Mouse (Mus musculus) heart, embryonic 14.5 days (tissue): ENCODE data around the gene Pax3. TPM values are rescaled to one million over a fixed set of nuclear protein-coding genes. Genes with fewer than 3 reads are reported as not detected.

Source experiments
- ATAC-seq: fragments of 200-750 bp; cut with Nextera tagmentation; 2 replicates; pipeline ENCODE4 v1.8.0; 2017; ENCODE audit warnings: low read depth, moderate TSS enrichment; ENCODE audit not compliant: insufficient number of reproducible peaks, insufficient read depth, low FRiP score
- H3K27ac ChIP-seq, 2 experiments: fragments of 200-500 bp in 1 of 2; fragments of 300-500 bp in 1 of 2; sonication (generic) in 1 of 2; replicated peaks in 1 of 2; 2 replicates each; pipeline ENCODE4 v1.5.1; 2012 to 2014; ENCODE audit warnings: low read depth in 2 of 2, low read length in 2 of 2, control low read depth in 1 of 2, mild to moderate bottlenecking in 1 of 2, mixed read lengths in 1 of 2; ENCODE audit not compliant: control insufficient read depth in 1 of 2, insufficient read depth in 1 of 2
- H3K27me3 ChIP-seq: fragments of 300-500 bp; sonication (generic); 2 replicates; pipeline ENCODE4 v1.6.1; 2014; ENCODE audit warnings: mild to moderate bottlenecking, low read length, control low read depth; ENCODE audit not compliant: control insufficient read depth, insufficient read depth
- H3K36me3 ChIP-seq: fragments of 300-500 bp; sonication (generic); 2 replicates; pipeline ENCODE4 v1.6.1; 2014; ENCODE audit warnings: mild to moderate bottlenecking, control low read depth, low read length, mixed read lengths; ENCODE audit not compliant: control insufficient read depth, insufficient read depth
- H3K4me1 ChIP-seq, 2 experiments: fragments of 200-500 bp in 1 of 2; fragments of 300-500 bp in 1 of 2; sonication (generic) in 1 of 2; 2 replicates each; pipeline ENCODE4 v1.6.1; 2012 to 2014; ENCODE audit warnings: low read length in 2 of 2, control low read depth in 1 of 2, mixed read lengths in 1 of 2; ENCODE audit not compliant: control insufficient read depth in 2 of 2, insufficient read depth in 2 of 2
- H3K4me2 ChIP-seq: fragments of 300-500 bp; sonication (generic); 2 replicates; pipeline ENCODE4 v1.6.1; 2014; ENCODE audit warnings: mild to moderate bottlenecking, low read length
- H3K4me3 ChIP-seq, 2 experiments: fragments of 200-500 bp in 1 of 2; fragments of 300-500 bp in 1 of 2; sonication (generic) in 1 of 2; 2 replicates each; pipeline ENCODE4 v1.5.1; 2012 to 2014; ENCODE audit warnings: low read length in 2 of 2, mild to moderate bottlenecking in 2 of 2, control low read depth in 1 of 2, low read depth in 1 of 2, moderate library complexity in 1 of 2; ENCODE audit not compliant: control insufficient read depth in 1 of 2, insufficient read depth in 1 of 2
- H3K9ac ChIP-seq: fragments of 300-500 bp; sonication (generic); 2 replicates; pipeline ENCODE4 v1.6.1; 2014; ENCODE audit warnings: mild to moderate bottlenecking, low read length
- H3K9me3 ChIP-seq: fragments of 300-500 bp; sonication (generic); 2 replicates; pipeline ENCODE4 v1.6.1; 2016; ENCODE audit warnings: low read length, control low read depth; ENCODE audit not compliant: control insufficient read depth
- WGBS: fragments of 180-500 bp; shearing (Covaris S2); extraction: QIAGEN DNeasy Blood & Tissue Kit; methylation state at CpG from one replicate; pipeline ENCODE4 v1.1.7; 2014; 5-methylcytosine and 5-hydroxymethylcytosine counted together
- polyA plus RNA-seq: library from polyadenylated mRNA; unstranded; fragments of >200 nt; fragmentation: Nextera tagmentation; extraction: Ambion mirVana; gene quantifications from 2 replicates; pipeline ENCODE4 v1.2.1, GENCODE M21; 2014

Pax3 gene
- 0.08 TPM in 2 replicates for polyA plus RNA-seq

GRCm38 (mm10) chr1:78196751-78197311 is at the start of gene Pax3:
TSS of gene Pax3 (minus strand) at chr1:78197134.
- under 1% methylated on average over 37 of the region's 37 CpGs for WGBS
- peak within 1 kb of the TSS; percentile 16 to 36 for H3K4me3 ChIP-seq
- ATAC-seq: no peak
- peaks cover 9 to 13% of the 10 kb centered on the region in 2 experiments; a peak in 3 of 4 replicates for H3K4me1 ChIP-seq
- H3K36me3 ChIP-seq: no peaks in the 10 kb centered on the region
- no peaks in the 10 kb centered on the region for H3K9me3 ChIP-seq
- H3K27ac ChIP-seq: no peak within 1 kb of the TSS
- peak within 1 kb of the TSS; percentile 62 for H3K4me2 ChIP-seq
- H3K9ac ChIP-seq: no peak within 1 kb of the TSS
- H3K27me3 ChIP-seq: peaks cover 100% of the 10 kb centered on the region

GRCm38 (mm10) chr1:78234306-78234705 is 37.4 kb upstream of the Pax3 start:
- no peak for ATAC-seq
- Histone ChIP-seq H3K9me3 (no peaks in the 10 kb centered on the region), H3K4me1 (no peaks in the 10 kb centered on the region), H3K9ac (no peak overlapping the region), H3K27ac (no peak overlapping the region), H3K4me3 (no peak overlapping the region), H3K27me3 (no peaks in the 10 kb centered on the region), H3K4me2 (no peak overlapping the region), H3K36me3 (no peaks in the 10 kb centered on the region)
- 77% methylated on average over 5 of the region's 5 CpGs for WGBS

GRCm38 (mm10) chr1:78231901-78232546 is 35.1 kb upstream of the Pax3 start:
- no peak for ATAC-seq
- Histone ChIP-seq H3K9me3 (no peaks in the 10 kb centered on the region), H3K27me3 (no peaks in the 10 kb centered on the region), H3K4me1 (no peaks in the 10 kb centered on the region), H3K4me2 (no peak overlapping the region), H3K36me3 (no peaks in the 10 kb centered on the region), H3K4me3 (no peak overlapping the region), H3K9ac (no peak overlapping the region), H3K27ac (no peak overlapping the region)
- WGBS: 74% methylated on average over 10 of the region's 10 CpGs

- Histone ChIP-seq H3K27ac (no peak overlapping the region), H3K27me3 (peaks cover 3% of the 10 kb centered on the region; the same call in 1 of the 2 replicates), H3K9me3 (no peaks in the 10 kb centered on the region), H3K9ac (no peak overlapping the region), H3K4me1 (no peaks in the 10 kb centered on the region), H3K4me2 (no peak overlapping the region), H3K4me3 (no peak overlapping the region), H3K36me3 (no peaks in the 10 kb centered on the region)
- ATAC-seq: no peak
Measured at GRCm38 (mm10) chr1:78229801-78230200, 32.9 kb upstream of the Pax3 start.

- WGBS: 64% methylated on average over 5 of the region's 5 CpGs
- ATAC-seq: no peak
- H3K4me2 ChIP-seq: no peak overlapping the region
- peaks cover 3% of the 10 kb centered on the region; the same call in 1 of the 2 replicates for H3K27me3 ChIP-seq
- no peaks in the 10 kb centered on the region for H3K36me3 ChIP-seq
- H3K27ac ChIP-seq: no peak overlapping the region
- no peaks in the 10 kb centered on the region for H3K4me1 ChIP-seq
- H3K4me3 ChIP-seq: no peak overlapping the region
- no peak overlapping the region for H3K9ac ChIP-seq
- no peaks in the 10 kb centered on the region for H3K9me3 ChIP-seq
Measured at GRCm38 (mm10) chr1:78228771-78229170, 31.8 kb upstream of the Pax3 start.

- peak overlapping the region; percentile 21 to 61 for H3K4me3 ChIP-seq
- H3K27ac ChIP-seq: no peak overlapping the region
- WGBS: 2% methylated on average over 19 of the region's 19 CpGs
- peaks cover 86% of the 10 kb centered on the region for H3K27me3 ChIP-seq
- no peak overlapping the region for H3K9ac ChIP-seq
- H3K4me2 ChIP-seq: peak overlapping the region; percentile 97
- no peaks in the 10 kb centered on the region for H3K36me3 ChIP-seq
- peaks cover 5 to 18% of the 10 kb centered on the region in 2 experiments; a peak in 3 of 4 replicates for H3K4me1 ChIP-seq
- ATAC-seq: no peak
- no peaks in the 10 kb centered on the region for H3K9me3 ChIP-seq
Measured at GRCm38 (mm10) chr1:78218057-78218780, 21.3 kb upstream of the Pax3 start.

- ATAC-seq: no peak
- Histone ChIP-seq H3K36me3 (no peaks in the 10 kb centered on the region), H3K4me3 (peak overlapping the region; percentile 61 to 63), H3K9me3 (no peaks in the 10 kb centered on the region), H3K9ac (peak overlapping the region; percentile 52), H3K4me1 (peaks cover 5 to 18% of the 10 kb centered on the region in 2 experiments; a peak in 3 of 4 replicates), H3K27me3 (peaks cover 94% of the 10 kb centered on the region), H3K4me2 (peak overlapping the region; percentile 97), H3K27ac (no peak overlapping the region)
- WGBS: under 1% methylated on average over 74 of the region's 79 CpGs
Measured at GRCm38 (mm10) chr1:78217151-78218034, 20.5 kb upstream of the Pax3 start.
